In genomic region chr6:134694988-134695387, GRCm38 (mm10) we compare ENCODE assay signal across 19 mouse cellular contexts.
"Had no signal": no experiment of that assay in that cellular context is flagged by ENCODE, and none has a peak within 500 bp of the region (broad histone marks: within the 10 kb centered on the region; RNA-seq: fewer than 3 reads in every experiment).

No protein-coding gene starts in this region.

- H3K4me1 ChIP-seq: midbrain, embryonic 12.5 days; midbrain, embryonic 15.5 days; neural tube, embryonic 12.5 days; neural tube, embryonic 15.5 days had no signal

- H3K27ac ChIP-seq: limb, embryonic 12.5 days; liver, embryonic 13.5 days; macrophage; midbrain, embryonic 12.5 days; midbrain, embryonic 15.5 days; neural tube, embryonic 12.5 days; neural tube, embryonic 15.5 days; stomach, postnatal 0 days had no signal

- H3K9me3 ChIP-seq: limb, embryonic 12.5 days; liver, embryonic 13.5 days; midbrain, embryonic 12.5 days; midbrain, embryonic 15.5 days; neural tube, embryonic 12.5 days; neural tube, embryonic 15.5 days had no signal

- H3K27me3 ChIP-seq: limb, embryonic 12.5 days; liver, embryonic 13.5 days; midbrain, embryonic 12.5 days; midbrain, embryonic 15.5 days; neural tube, embryonic 12.5 days; neural tube, embryonic 15.5 days had no signal

- DNase-seq: kidney, adult 9 months; kidney, postnatal 14 days; kidney, postnatal 4 days; liver; liver, embryonic 13.5 days; lung, embryonic 14.5 days; right cerebral cortex, adult 18-20 months; right cerebral cortex, postnatal 14 days; right cerebral cortex, postnatal 4 days; thymus, adult 2 months; thymus, postnatal 14 days; thymus, postnatal 4 days had no signal

- H3K36me3 ChIP-seq: limb, embryonic 12.5 days; liver, embryonic 13.5 days; midbrain, embryonic 12.5 days; midbrain, embryonic 15.5 days; neural tube, embryonic 12.5 days; neural tube, embryonic 15.5 days had no signal

- H3K9ac ChIP-seq: limb, embryonic 12.5 days; liver, embryonic 13.5 days; lung, embryonic 14.5 days; midbrain, embryonic 12.5 days; midbrain, embryonic 15.5 days; neural tube, embryonic 12.5 days; neural tube, embryonic 15.5 days had no signal

- ATAC-seq: midbrain, embryonic 15.5 days had no signal

- H3K4me2 ChIP-seq: limb, embryonic 12.5 days; liver, embryonic 13.5 days; lung, embryonic 14.5 days; midbrain, embryonic 12.5 days; midbrain, embryonic 15.5 days; neural tube, embryonic 12.5 days; neural tube, embryonic 15.5 days had no signal

- H3K4me3 ChIP-seq: limb, embryonic 12.5 days; liver, embryonic 13.5 days; midbrain, embryonic 12.5 days; midbrain, embryonic 15.5 days; neural tube, embryonic 12.5 days; neural tube, embryonic 15.5 days had no signal
